Mouse (Mus musculus) heart, embryonic 11.5 days (tissue): ENCODE data around the gene Hnrnpa2b1. TPM values are rescaled to one million over a fixed set of nuclear protein-coding genes. Genes with fewer than 3 reads are reported as not detected.

Experiments used
- ATAC-seq: fragments of 200-750 bp; cut with Nextera tagmentation; replicated peaks from 2 replicates; pipeline ENCODE4 v1.8.0; 2017; ENCODE audit warnings: moderate library complexity; ENCODE audit not compliant: insufficient number of reproducible peaks, low FRiP score, low TSS enrichment
- H3K27ac ChIP-seq: fragments of 300-500 bp; sonication (generic); 2 replicates; pipeline ENCODE4 v1.5.1; 2014; ENCODE audit warnings: mild to moderate bottlenecking, low read depth, low read length
- H3K27me3 ChIP-seq: fragments of 300-500 bp; sonication (generic); 2 replicates; pipeline ENCODE4 v1.6.1; 2014; ENCODE audit warnings: mild to moderate bottlenecking, low read length, mixed read lengths; ENCODE audit not compliant: control insufficient read depth, insufficient read depth
- H3K36me3 ChIP-seq: fragments of 300-500 bp; sonication (generic); 2 replicates; pipeline ENCODE4 v1.6.1; 2014; ENCODE audit warnings: mild to moderate bottlenecking, low read length, moderate library complexity, mixed read lengths; ENCODE audit not compliant: control insufficient read depth, insufficient read depth
- H3K4me1 ChIP-seq: fragments of 300-500 bp; sonication (generic); 2 replicates; pipeline ENCODE4 v1.6.1; 2014; ENCODE audit warnings: low read length; ENCODE audit not compliant: control insufficient read depth, insufficient read depth
- H3K4me2 ChIP-seq: fragments of 300-500 bp; sonication (generic); 2 replicates; pipeline ENCODE4 v1.6.1; 2014; ENCODE audit warnings: mild to moderate bottlenecking, moderate library complexity
- H3K4me3 ChIP-seq: fragments of 300-500 bp; sonication (generic); 2 replicates; pipeline ENCODE4 v1.5.1; 2014; ENCODE audit warnings: low read depth, low read length
- H3K9ac ChIP-seq: fragments of 300-500 bp; sonication (generic); 2 replicates; pipeline ENCODE4 v1.6.1; 2014; ENCODE audit warnings: mild to moderate bottlenecking, low read depth, low read length, moderate library complexity
- H3K9me3 ChIP-seq: fragments of 300-500 bp; sonication (generic); replicated peaks from 2 replicates; pipeline ENCODE4 v1.6.1; 2016; ENCODE audit warnings: low read length; ENCODE audit not compliant: control insufficient read depth
- WGBS: fragments of 180-500 bp; shearing (Covaris S2); extraction: QIAGEN DNeasy Blood & Tissue Kit; methylation state at CpG from one replicate; pipeline ENCODE4 v1.1.7; 2014; ENCODE audit not compliant: insufficient replicate concordance; 5-methylcytosine and 5-hydroxymethylcytosine counted together
- polyA plus RNA-seq: library from polyadenylated mRNA; unstranded; fragments of >200 nt; fragmentation: Nextera tagmentation; extraction: Ambion mirVana; gene quantifications from 2 replicates; pipeline ENCODE4 v1.2.1, GENCODE M21; 2014

Gene Hnrnpa2b1
- polyA plus RNA-seq, 1 experiment from 2014 or later, result 856 TPM

GRCm38 (mm10) chr6:51460021-51460360 lies 9.7 kb downstream of the Hnrnpa2b1 start:
- Histone ChIP-seq H3K27me3 (no peaks in the 10 kb centered on the region), H3K36me3 (peaks cover 26% of the 10 kb centered on the region)
- no peak for ATAC-seq

GRCm38 (mm10) chr6:51459313-51460020 lies 10.2 kb downstream of the Hnrnpa2b1 start:
- Histone ChIP-seq H3K36me3 (peaks cover 24% of the 10 kb centered on the region), H3K4me1 (no peaks in the 10 kb centered on the region), H3K9ac (no peak overlapping the region), H3K27ac (0 out of 2 replicates have a peak overlapping the region, but pooled peaks have one; percentile 29), H3K4me2 (no peak overlapping the region), H3K4me3 (no peak overlapping the region), H3K9me3 (no peaks in the 10 kb centered on the region), H3K27me3 (no peaks in the 10 kb centered on the region)
- WGBS, result 43% methylated on average over 5 of the region's 5 CpGs
- 0 out of 2 replicates have a peak, but pooled peaks have one; percentile 37 for ATAC-seq

More at GRCm38 (mm10) chr6:51460021-51460360, 9.7 kb downstream of the Hnrnpa2b1 start:
- H3K4me3 ChIP-seq, result no peak overlapping the region
- WGBS, result 80% methylated on average over 4 of the region's 4 CpGs
- no peaks in the 10 kb centered on the region for H3K9me3 ChIP-seq
- no peak overlapping the region for H3K9ac ChIP-seq
- H3K4me1 ChIP-seq, result no peaks in the 10 kb centered on the region
- H3K4me2 ChIP-seq, result no peak overlapping the region
- no peak overlapping the region for H3K27ac ChIP-seq

GRCm38 (mm10) chr6:51458925-51459312 lies 10.8 kb downstream of the Hnrnpa2b1 start:
- Histone ChIP-seq H3K9ac (no peak overlapping the region), H3K4me3 (no peak overlapping the region), H3K4me2 (no peak overlapping the region), H3K27ac (no peak overlapping the region), H3K36me3 (peaks cover 23% of the 10 kb centered on the region), H3K9me3 (no peaks in the 10 kb centered on the region), H3K4me1 (no peaks in the 10 kb centered on the region), H3K27me3 (no peaks in the 10 kb centered on the region)
- WGBS, result 49% methylated on average over 2 of the region's 2 CpGs
- no peak for ATAC-seq

- Histone ChIP-seq H3K4me2 (no peak overlapping the region), H3K4me1 (no peaks in the 10 kb centered on the region), H3K27ac (no peak overlapping the region), H3K9ac (no peak overlapping the region), H3K36me3 (peaks cover 17% of the 10 kb centered on the region), H3K27me3 (no peaks in the 10 kb centered on the region), H3K9me3 (no peaks in the 10 kb centered on the region), H3K4me3 (no peak overlapping the region)
- ATAC-seq, result no peak
- 78% methylated on average over 8 of the region's 8 CpGs for WGBS
Observed at GRCm38 (mm10) chr6:51457770-51458387, 11.8 kb downstream of the Hnrnpa2b1 start.

DNA sequence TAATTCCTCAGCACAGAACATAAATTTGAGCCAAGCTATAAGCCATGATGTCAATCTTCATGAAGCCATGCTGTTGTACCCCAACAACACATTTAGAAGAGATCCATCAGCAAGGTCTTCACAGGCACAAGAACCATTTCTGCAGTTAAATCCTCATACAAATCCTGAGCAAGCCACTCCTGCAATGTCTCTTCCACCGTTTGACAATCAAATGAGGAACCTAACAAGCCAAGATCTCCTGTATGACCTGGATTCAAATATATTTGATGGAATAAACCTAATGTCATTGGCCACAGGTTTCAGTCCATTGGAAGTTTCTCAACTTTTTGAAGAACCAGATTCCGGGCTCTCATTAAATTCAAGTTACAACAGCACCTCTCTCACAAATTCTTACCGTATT lies 12.4 kb downstream of the Hnrnpa2b1 start:
- Histone ChIP-seq H3K4me1 (no peaks in the 10 kb centered on the region), H3K36me3 (peaks cover 17% of the 10 kb centered on the region), H3K9ac (no peak overlapping the region), H3K27me3 (no peaks in the 10 kb centered on the region), H3K4me3 (no peak overlapping the region), H3K9me3 (no peaks in the 10 kb centered on the region), H3K27ac (no peak overlapping the region), H3K4me2 (no peak overlapping the region)
- no peak for ATAC-seq
- 76% methylated on average over 3 of the region's 3 CpGs for WGBS

DNA sequence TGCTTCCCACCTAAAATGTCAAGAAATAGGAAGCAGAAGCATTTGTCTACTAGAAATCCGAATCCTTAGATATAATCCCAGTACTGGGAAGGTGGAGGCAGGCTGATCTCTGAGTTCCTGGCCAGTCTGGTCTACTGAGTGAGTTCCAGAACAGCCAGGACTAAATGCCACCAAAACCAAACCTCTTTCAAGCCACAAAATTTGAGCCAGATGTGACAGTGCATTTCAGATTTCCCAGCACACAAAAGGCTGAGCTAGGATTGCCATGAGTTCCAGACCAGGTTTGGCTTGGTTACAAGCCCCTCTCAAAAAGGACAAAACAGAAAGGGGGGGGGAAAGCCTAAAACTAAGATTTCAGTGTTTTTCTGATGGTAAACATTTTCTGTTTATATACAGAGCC lies 13.5 kb downstream of the Hnrnpa2b1 start:
- Histone ChIP-seq H3K4me2 (no peak overlapping the region), H3K36me3 (peaks cover 11% of the 10 kb centered on the region), H3K9me3 (no peaks in the 10 kb centered on the region), H3K4me3 (no peak overlapping the region), H3K27ac (no peak overlapping the region), H3K4me1 (no peaks in the 10 kb centered on the region), H3K9ac (no peak overlapping the region), H3K27me3 (no peaks in the 10 kb centered on the region)
- WGBS, result 86% methylated on average over 1 of the region's 1 CpGs
- no peak for ATAC-seq

DNA sequence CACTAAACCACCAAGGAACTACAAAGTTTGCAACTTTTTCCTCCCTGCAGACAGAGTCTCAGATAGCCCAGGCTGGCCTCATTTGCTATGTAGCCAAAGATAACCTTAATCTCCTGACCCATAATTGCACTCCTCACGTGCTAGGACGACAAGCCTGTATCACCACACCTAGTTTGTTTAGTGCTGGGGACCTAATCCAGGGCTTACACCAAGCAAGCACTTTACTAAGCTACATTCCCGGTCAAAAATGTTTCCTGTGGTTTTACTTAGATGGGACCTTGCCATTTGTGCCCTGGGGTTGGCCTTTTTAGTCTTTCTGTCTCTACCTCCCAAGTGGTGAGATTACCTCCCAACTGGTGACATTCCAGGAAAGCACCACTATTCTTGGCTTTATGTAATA lies 14.7 kb downstream of the Hnrnpa2b1 start:
- Histone ChIP-seq H3K9me3 (no peaks in the 10 kb centered on the region), H3K27ac (no peak overlapping the region), H3K27me3 (no peaks in the 10 kb centered on the region), H3K4me2 (no peak overlapping the region), H3K4me1 (no peaks in the 10 kb centered on the region), H3K9ac (no peak overlapping the region), H3K36me3 (peaks cover 5% of the 10 kb centered on the region; the same call in 1 of the 2 replicates), H3K4me3 (no peak overlapping the region)
- WGBS, result 45% methylated on average over 3 of the region's 3 CpGs
- ATAC-seq, result no peak

DNA sequence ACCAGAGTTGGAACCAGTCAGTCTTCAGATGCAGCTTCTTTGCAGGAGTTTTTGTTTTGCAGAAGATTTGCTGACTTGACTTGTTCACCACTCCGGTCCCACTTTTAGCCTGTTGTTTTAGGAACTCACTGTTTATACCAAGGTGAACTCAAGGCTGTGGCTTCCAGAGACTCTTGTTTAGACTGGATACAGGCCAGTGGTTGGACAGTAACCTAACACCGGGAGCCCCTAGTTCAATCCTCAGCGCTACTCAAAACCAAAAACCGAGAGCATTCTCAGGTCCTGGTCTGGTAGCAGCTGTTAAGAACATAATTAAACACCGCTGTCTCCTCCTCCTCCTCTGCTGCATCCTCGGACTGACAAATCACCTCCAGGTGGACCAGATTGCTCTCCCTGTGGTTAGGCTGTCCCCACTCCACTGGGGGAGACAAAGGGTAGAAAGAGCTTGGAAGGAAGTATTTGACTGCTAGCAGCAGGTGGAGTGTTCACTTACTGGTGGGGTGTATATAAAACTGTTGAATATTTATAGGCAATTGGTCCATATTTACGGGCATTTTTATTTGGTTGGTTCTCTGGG lies 16.7 kb downstream of the Hnrnpa2b1 start:
- 79% methylated on average over 7 of the region's 7 CpGs for WGBS

More for the DNA sequence above, 16.7 kb downstream of the Hnrnpa2b1 start:
- no peak overlapping the region for H3K9ac ChIP-seq
- H3K27ac ChIP-seq, result no peak overlapping the region
- H3K4me2 ChIP-seq, result no peak overlapping the region
- no peaks in the 10 kb centered on the region; the same call in 1 of the 2 replicates for H3K36me3 ChIP-seq
- H3K9me3 ChIP-seq, result no peaks in the 10 kb centered on the region
- H3K27me3 ChIP-seq, result no peaks in the 10 kb centered on the region
- no peak for ATAC-seq
- H3K4me1 ChIP-seq, result no peaks in the 10 kb centered on the region
- no peak overlapping the region for H3K4me3 ChIP-seq
